Mouse (Mus musculus) cortical plate, adult 2 months (tissue): ENCODE results near the gene Adgrf5. TPM values are rescaled to one million over a fixed set of nuclear protein-coding genes. Genes with fewer than 3 reads are reported as not detected.
A peak's percentile ranks its signal among the peaks of the same experiment; 100 is the strongest.

Experiments used
- H3K27ac ChIP-seq: fragments of 200-500 bp; 2 replicates; pipeline ENCODE4 v1.5.1; 2012; ENCODE audit warnings: low read length, control low read depth, inconsistent platforms; ENCODE audit not compliant: insufficient read depth
- H3K4me1 ChIP-seq: fragments of 200-500 bp; 2 replicates; pipeline ENCODE4 v1.6.1; 2011; ENCODE audit warnings: low read length; ENCODE audit not compliant: control insufficient read depth, insufficient read depth
- H3K4me3 ChIP-seq: fragments of 200-500 bp; 2 replicates; pipeline ENCODE4 v1.5.1; 2011; ENCODE audit warnings: mild to moderate bottlenecking, low read length, control low read depth; ENCODE audit not compliant: insufficient read depth
- CTCF ChIP-seq: fragments of 200-500 bp; IDR thresholded peaks from 2 replicates; pipeline ENCODE4 v1.5.1; 2011; ENCODE audit warnings: mild to moderate bottlenecking, control low read depth, low read length; ENCODE audit not compliant: insufficient read depth; ENCODE audit errors: extremely low read depth
- POLR2A ChIP-seq: fragments of 200-500 bp; IDR thresholded peaks from 2 replicates; pipeline ENCODE4 v1.6.1; 2011; ENCODE audit warnings: mild to moderate bottlenecking, low read length, control low read depth; ENCODE audit not compliant: insufficient read depth; ENCODE audit errors: extremely low read depth
- polyA plus RNA-seq: library from polyadenylated mRNA; depleted of rRNA; stranded (reverse); fragments of >200 nt; gene quantifications from 2 replicates; pipeline ENCODE4 v1.2.3, GENCODE M21; 2012

The Adgrf5 gene
- polyA plus RNA-seq, 1 experiment = 23.9 TPM

DNA sequence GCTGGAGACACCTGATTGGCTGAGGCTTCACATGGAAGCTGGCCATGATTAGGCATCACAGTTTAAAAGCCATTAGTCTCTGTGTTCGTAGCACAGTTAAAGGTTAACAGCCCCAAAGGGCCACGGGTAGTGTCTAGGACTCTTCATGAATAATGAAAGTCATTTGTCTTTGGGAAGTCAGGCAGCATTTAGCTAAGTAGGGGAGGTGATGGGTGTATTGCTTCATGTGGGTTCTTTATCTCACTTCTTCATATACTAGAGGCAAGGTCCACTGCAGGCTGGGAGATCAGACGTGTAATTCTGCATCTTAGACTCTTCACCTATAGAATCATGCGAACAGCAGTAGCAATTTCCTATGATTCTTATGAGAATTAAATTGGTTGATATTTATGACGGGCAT is 44.2 kb downstream of the Adgrf5 start:
- TF ChIP-seq POLR2A (no peak), CTCF (no peak)
- Histone ChIP-seq H3K27ac (no peak overlapping the region), H3K4me3 (no peak overlapping the region), H3K4me1 (no peaks in the 10 kb centered on the region)

DNA sequence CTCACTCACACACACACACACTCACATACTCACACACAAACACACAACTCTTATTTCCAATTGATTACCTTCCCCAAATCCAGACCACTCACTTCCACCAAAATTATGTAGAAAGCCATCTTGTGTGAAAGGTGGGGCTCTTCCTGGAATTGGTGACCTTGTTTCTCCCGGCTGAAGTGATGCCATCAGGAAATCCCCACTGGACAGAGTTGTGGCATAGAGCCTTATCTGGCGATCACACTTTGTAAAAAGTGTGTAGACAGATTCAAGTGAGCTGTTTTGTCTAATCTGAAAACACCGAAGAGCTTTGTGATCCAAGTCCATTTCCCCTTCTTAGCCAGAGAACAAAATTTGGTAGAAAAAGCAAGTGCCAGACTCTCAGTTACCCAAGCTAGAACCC is 46.1 kb downstream of the Adgrf5 start:
- Histone ChIP-seq H3K27ac (no peak overlapping the region), H3K4me1 (no peaks in the 10 kb centered on the region), H3K4me3 (no peak overlapping the region)
- TF ChIP-seq POLR2A = no peak
- no peak for TF ChIP-seq CTCF

DNA sequence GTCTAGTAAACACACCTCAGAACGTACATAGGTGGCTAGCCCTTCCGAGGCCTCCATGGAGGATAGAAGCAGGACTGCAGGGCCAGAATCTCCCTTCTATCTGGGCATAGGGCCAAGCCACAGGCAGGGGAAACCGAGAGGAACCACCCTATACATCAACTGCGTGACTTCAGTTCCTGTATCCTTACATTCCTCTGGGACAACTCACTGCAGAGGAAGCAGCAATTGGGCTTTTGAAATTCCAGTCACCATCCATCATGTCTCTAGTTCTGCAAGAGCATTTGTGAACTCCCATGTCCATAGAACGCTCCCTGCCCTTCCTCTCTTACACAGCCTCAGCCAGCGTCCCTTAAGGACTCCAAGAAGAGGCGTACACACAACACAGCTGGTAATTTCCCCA is 47.3 kb downstream of the Adgrf5 start:
- Histone ChIP-seq H3K27ac (no peak overlapping the region), H3K4me1 (no peaks in the 10 kb centered on the region), H3K4me3 (no peak overlapping the region)
- TF ChIP-seq CTCF (no peak), POLR2A (no peak)

DNA sequence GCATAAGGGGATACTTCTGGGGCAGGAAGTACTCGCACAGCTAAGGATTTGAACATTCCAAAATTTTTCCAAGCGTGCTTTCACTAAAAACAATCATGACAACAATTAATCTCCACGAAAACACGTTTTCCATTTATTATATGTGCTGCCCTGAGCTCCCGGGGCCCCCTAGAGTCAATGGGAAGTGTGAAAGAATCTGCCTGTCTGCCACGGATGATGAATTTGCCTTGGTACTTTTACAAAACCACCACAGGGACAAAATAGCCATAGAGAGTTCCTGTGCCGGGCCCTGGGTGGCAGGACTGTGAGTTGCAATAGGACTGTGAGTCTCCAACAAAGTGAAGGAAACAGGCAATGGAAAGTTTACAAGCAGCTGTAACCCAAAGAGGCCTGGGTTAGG is 52.9 kb downstream of the Adgrf5 start:
- Histone ChIP-seq H3K4me3 (no peak overlapping the region), H3K4me1 (no peaks in the 10 kb centered on the region), H3K27ac (no peak overlapping the region)
- TF ChIP-seq CTCF (no peak), POLR2A (no peak)

DNA sequence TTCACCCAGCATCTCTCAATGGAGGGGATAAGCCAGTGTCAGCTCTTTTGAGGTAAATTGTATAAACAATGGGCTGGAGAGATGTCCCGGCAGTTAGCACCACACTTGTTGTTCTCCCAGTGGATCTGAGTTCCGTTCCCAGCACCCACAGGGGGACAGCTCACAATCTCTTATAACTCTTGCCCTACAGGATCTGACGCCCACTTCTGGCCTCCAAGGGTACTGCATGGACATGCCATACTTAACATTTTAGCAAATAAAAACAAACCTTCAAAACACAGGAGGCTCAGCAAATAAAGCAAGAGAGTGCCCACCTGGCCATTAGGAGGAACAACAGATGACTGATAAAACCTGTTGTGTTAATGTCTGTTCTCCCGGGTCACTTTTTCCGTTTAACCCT is 59.0 kb downstream of the Adgrf5 start:
- Histone ChIP-seq H3K27ac (no peak overlapping the region), H3K4me1 (no peaks in the 10 kb centered on the region), H3K4me3 (no peak overlapping the region)
- TF ChIP-seq POLR2A = no peak
- TF ChIP-seq CTCF = no peak

DNA sequence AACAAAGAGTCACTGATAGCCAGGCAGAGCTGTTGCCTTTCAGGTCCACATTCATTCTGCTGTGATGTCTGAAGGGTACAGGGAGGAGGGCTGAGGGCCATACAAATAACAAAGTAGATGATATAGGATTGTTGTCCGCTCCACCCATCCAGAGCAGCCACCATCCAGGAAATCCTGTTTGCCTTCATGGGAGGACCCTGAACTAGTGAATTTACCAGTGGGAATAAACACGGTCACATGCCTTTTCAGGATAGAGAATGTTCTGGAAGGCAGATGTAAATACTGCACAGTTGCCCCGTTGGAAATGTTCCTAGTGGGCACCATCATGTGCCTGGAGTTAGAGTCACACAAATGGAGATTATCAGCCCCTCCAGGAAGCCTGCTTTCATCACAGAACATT is 60.1 kb downstream of the Adgrf5 start:
- TF ChIP-seq CTCF (no peak), POLR2A (no peak)
- no peak overlapping the region for H3K27ac ChIP-seq
- H3K4me3 ChIP-seq = no peak overlapping the region
- no peaks in the 10 kb centered on the region for H3K4me1 ChIP-seq

DNA sequence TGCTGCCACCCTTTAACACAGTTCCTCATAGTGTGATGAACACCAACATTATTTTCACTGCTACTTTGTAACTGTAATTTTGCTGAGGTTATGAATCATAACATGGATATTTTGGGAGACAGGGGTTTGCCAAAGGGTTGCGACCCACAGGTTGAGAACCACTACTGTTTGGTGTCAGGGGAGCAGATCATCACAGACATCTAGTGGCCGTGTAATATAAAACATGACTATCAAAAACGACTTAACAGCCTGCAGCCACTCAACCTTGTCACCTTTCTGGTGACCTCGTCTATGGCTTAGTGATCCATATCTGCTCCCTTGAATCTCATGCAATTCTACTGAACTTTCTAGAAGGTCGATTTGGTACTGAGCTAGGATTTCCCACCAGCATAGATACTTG is 63.7 kb downstream of the Adgrf5 start:
- TF ChIP-seq POLR2A (no peak), CTCF (no peak)
- no peak overlapping the region for H3K27ac ChIP-seq
- H3K4me3 ChIP-seq = no peak overlapping the region
- no peaks in the 10 kb centered on the region for H3K4me1 ChIP-seq

DNA sequence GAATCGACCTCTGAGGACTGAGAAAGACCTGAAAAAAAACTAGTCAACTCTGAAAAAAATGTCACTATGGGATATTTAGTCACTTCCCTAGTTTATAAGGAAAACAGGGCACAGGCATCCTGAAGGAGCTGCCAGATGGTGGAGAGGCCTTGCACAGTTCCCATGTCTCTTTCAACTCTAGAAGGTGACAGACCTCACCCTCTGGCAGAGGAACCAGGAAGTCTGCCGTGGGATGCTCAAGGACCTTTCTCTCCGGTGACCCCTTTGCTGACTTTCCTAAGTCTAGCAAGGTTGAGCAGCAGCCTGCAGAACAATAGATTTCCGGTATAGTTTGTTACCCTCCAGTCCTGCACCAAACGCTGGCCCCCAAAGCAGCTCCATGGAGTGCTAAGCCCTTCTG is 71.4 kb downstream of the Adgrf5 start:
- H3K4me1 ChIP-seq = no peaks in the 10 kb centered on the region
- H3K27ac ChIP-seq = no peak overlapping the region
- TF ChIP-seq POLR2A = no peak
- TF ChIP-seq CTCF = no peak
- H3K4me3 ChIP-seq = no peak overlapping the region

DNA sequence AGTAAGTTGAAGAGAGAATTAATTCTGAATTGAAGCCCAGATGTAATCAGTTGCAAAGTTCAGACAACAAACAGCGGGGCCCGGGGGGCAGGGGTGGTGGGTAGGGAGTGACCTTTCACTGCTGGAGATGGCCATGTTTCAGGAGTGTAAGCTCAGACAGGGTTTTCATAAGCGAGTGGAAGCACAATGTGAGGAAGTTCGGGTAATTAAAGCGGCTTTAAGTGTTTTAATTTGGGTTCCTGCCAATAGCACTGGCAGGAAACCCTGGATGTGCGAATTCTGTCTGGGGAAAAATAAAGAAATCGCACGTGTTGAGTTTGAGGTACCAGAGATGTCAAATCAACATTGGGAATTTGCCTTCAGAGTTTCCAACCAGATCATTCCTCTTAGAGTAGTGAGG is 74.2 kb downstream of the Adgrf5 start:
- Histone ChIP-seq H3K27ac (no peak overlapping the region), H3K4me1 (no peaks in the 10 kb centered on the region), H3K4me3 (no peak overlapping the region)
- TF ChIP-seq CTCF (no peak), POLR2A (no peak)

DNA sequence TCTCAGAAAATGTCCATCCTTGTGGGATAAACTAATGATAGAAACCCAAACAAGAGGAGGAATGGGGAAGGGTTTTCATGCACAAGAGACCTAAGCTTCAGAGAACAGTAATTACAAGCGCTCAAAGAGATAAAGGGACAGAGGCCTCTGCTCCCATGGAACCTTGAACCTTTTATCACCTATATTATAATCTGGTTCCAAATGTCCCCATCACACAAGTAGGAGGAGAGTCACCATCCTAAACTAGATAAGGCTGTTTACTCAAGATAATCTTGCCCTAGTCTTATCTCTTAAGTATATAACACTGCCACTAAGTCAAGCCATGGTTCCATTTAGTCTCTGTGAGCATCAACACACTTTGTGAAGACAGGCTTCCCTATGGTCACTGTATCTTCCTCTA is 91.0 kb downstream of the Adgrf5 start:
- TF ChIP-seq CTCF = no peak
- TF ChIP-seq POLR2A = no peak
- no peak overlapping the region for H3K27ac ChIP-seq
- no peak overlapping the region for H3K4me3 ChIP-seq
- no peaks in the 10 kb centered on the region for H3K4me1 ChIP-seq

DNA sequence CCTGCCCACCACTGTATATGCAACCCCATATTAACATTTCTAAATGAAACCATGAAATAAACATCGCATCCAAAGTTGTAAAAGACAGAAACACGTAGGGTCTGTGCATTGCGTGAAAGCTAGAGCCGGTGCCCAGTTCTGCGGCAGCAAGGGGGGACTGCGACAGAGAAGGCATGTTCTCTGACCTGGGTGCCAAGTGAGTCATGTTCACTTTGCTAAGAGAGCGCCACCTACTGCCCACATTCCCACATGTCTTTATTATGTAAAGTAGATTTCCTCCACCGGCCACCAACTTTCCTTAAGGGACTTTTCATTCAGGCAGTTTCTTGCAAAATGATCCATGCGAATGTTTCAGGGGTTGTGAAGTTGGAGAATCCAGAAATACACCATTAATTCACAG is 98.3 kb downstream of the Adgrf5 start:
- H3K4me1 ChIP-seq = no peaks in the 10 kb centered on the region
- TF ChIP-seq CTCF (peak; percentile 62), POLR2A (no peak)
- no peak overlapping the region for H3K27ac ChIP-seq
- no peak overlapping the region for H3K4me3 ChIP-seq
